Mouse (Mus musculus) testis, adult 2 months (tissue): ENCODE results near the gene Trpc4ap.

ENCODE experiments used
- CTCF ChIP-seq: fragments of 200-500 bp; IDR thresholded peaks from 2 replicates; pipeline ENCODE4 v1.5.1; 2012; ENCODE audit warnings: low read depth, mild to moderate bottlenecking, inconsistent platforms, low read length, moderate library complexity; ENCODE audit not compliant: control insufficient read depth, insufficient read depth, insufficient replicate concordance
- POLR2A ChIP-seq: fragments of 200-500 bp; IDR thresholded peaks from 2 replicates; pipeline ENCODE4 v1.6.1; 2012; ENCODE audit warnings: low read depth, mild to moderate bottlenecking, inconsistent platforms, low read length, moderate library complexity; ENCODE audit not compliant: control insufficient read depth

GRCm38 (mm10) chr2:155619817-155620216 is 72.4 kb downstream of the Trpc4ap start:
- TF ChIP-seq POLR2A = no peak
- peak; percentile 85 for TF ChIP-seq CTCF
